In the genomic region with DNA sequence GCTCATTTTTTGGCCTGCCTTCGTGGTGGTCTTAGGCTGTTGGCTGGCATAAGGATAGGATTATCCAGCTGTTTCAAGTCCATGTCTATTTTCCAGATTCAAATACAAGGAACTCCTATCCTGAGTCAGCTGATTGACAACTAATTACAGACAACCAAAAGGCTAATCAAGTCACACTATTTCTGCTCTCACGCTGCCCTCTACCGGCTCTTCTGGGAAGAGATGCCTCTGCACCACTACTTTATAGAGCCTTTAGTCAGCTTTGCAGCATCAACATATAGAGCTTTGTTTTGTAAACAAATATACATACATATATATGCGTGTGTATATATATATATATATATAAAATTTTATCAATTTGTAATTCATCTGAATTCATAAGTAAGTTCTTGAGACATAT, we compare ENCODE assay signal across 8 mouse cellular contexts.
DNase-seq lines count a peak whose midpoint lies in the region; ATAC-seq and TF ChIP-seq lines count a peak whose summit lies in the region.

No protein-coding gene starts in this region.

- no peak overlapping the region for H3K9ac ChIP-seq in liver, postnatal 0 days (replicated peaks)

- no peak overlapping the region for H3K27ac ChIP-seq in liver, postnatal 0 days (ENCODE audit: low read depth)
- H3K27ac ChIP-seq in bone marrow, adult 2 months (ENCODE audit: control insufficient read depth, insufficient read depth, low read depth, low read length, poor library complexity), result no peak overlapping the region

- TF ChIP-seq POLR2A in bone marrow, adult 2 months (IDR thresholded peaks at IDR 0.05; ENCODE audit: borderline replicate concordance, control insufficient read depth, low read depth, low read length), result no peak

- H3K4me3 ChIP-seq in liver, postnatal 0 days (ENCODE audit: low read depth, low read length), result no peak overlapping the region
- no peak overlapping the region for H3K4me3 ChIP-seq in bone marrow, adult 2 months (replicated peaks; ENCODE audit: control insufficient read depth, low read depth, low read length)

- no peaks in the 10 kb centered on the region for H3K27me3 ChIP-seq in liver, postnatal 0 days (ENCODE audit: insufficient read depth, low read length)

- no peaks in the 10 kb centered on the region for H3K4me1 ChIP-seq in liver, postnatal 0 days (ENCODE audit: insufficient read depth)
- no peaks in the 10 kb centered on the region for H3K4me1 ChIP-seq in bone marrow, adult 2 months (ENCODE audit: control insufficient read depth, insufficient read depth, low read length)

- DNase-seq in cerebellum, adult 11 months, result peak; percentile 14
- no peak for DNase-seq in cerebellum, adult 9-11 months
- DNase-seq in liver, postnatal 0 days, result peak; percentile 49
- no peak for DNase-seq in liver
- peak; percentile 31 to 40 for DNase-seq in lung, postnatal 4 days
- no peak for DNase-seq in gastrocnemius, postnatal 4 days (ENCODE audit: low spot score in 2 of 2)

- no peak for ATAC-seq in liver, postnatal 0 days
- ATAC-seq in granulocyte monocyte progenitor cell, adult 5-6 weeks (replicated peaks; ENCODE audit: poor library complexity, severe bottlenecking), result peak; percentile 54

- peak; percentile 68 for TF ChIP-seq CTCF in liver, postnatal 0 days (IDR thresholded peaks at IDR 0.05; ENCODE audit: low read depth)
- TF ChIP-seq CTCF in bone marrow, adult 2 months (IDR thresholded peaks at IDR 0.05; ENCODE audit: control insufficient read depth, insufficient read depth, low read length), result peak; percentile 24; the same call in 1 of the 2 replicates

- H3K36me3 ChIP-seq in liver, postnatal 0 days (replicated peaks; ENCODE audit: insufficient read depth, low read length), result no peaks in the 10 kb centered on the region

- 22% methylated on average over 4 of the region's 4 CpGs for WGBS in liver, postnatal 0 days (ENCODE audit: insufficient replicate concordance)
- WGBS in bone marrow, adult 2 months, result 39% methylated on average over 4 of the region's 4 CpGs

- H3K9me3 ChIP-seq in liver, postnatal 0 days (ENCODE audit: low read length), result no peaks in the 10 kb centered on the region

- no peak for TF ChIP-seq EP300 in liver, postnatal 0 days (IDR thresholded peaks at IDR 0.05; ENCODE audit: low read depth)

- H3K4me2 ChIP-seq in liver, postnatal 0 days (ENCODE audit: low read depth, low read length), result no peak overlapping the region

Comparison
In these comparisons a context has a peak if more than half of its experiments do, and no peak if none do; other contexts are left out.
1. DNase-seq: peak in cerebellum, adult 11 months (single experiment), liver, postnatal 0 days (single experiment) and lung, postnatal 4 days (2 of 2); none in cerebellum, adult 9-11 months (single experiment), liver (single experiment) and gastrocnemius, postnatal 4 days (0 of 2).